Mouse (Mus musculus) bone marrow, adult 2 months (tissue): ENCODE measurements at regions not wholly inside any gene's neighbourhood (a gene's known extent, or its start where the extent isn't known, plus 50 kb on each side); places are given as distances from the start of the nearest gene placed in this dataset.

Source experiments
- H3K27ac ChIP-seq: fragments of 200-500 bp; 2 replicates; pipeline ENCODE4 v1.5.1; 2012; ENCODE audit warnings: low read depth, mild to moderate bottlenecking, control low read depth, inconsistent platforms, low read length; ENCODE audit not compliant: control insufficient read depth, poor library complexity, insufficient read depth
- H3K4me1 ChIP-seq: fragments of 200-500 bp; 2 replicates; pipeline ENCODE4 v1.6.1; 2011; ENCODE audit warnings: low read length; ENCODE audit not compliant: control insufficient read depth, insufficient read depth
- H3K4me3 ChIP-seq: fragments of 200-500 bp; replicated peaks from 2 replicates; pipeline ENCODE3; 2011; ENCODE audit warnings: mild to moderate bottlenecking, low read depth, low read length, control low read depth; ENCODE audit not compliant: control insufficient read depth
- CTCF ChIP-seq: fragments of 200-500 bp; IDR thresholded peaks from 2 replicates; pipeline ENCODE4 v1.5.1; 2011; ENCODE audit warnings: low read length, control low read depth; ENCODE audit not compliant: control insufficient read depth, insufficient read depth
- POLR2A ChIP-seq: fragments of 200-500 bp; IDR thresholded peaks from 2 replicates; pipeline ENCODE4 v1.6.1; 2011; ENCODE audit warnings: low read depth, mild to moderate bottlenecking, control low read depth, low read length, borderline replicate concordance; ENCODE audit not compliant: control insufficient read depth
- WGBS: fragments of 180-500 bp; shearing (Covaris S2); methylation state at CpG from one replicate; pipeline ENCODE4 v1.1.7; 2018; 5-methylcytosine and 5-hydroxymethylcytosine counted together

- H3K4me1 ChIP-seq, result no peaks in the 10 kb centered on the region
- H3K4me3 ChIP-seq, result no peak overlapping the region
- 77% methylated on average over 14 of the region's 14 CpGs for WGBS
- no peak for TF ChIP-seq POLR2A
- TF ChIP-seq CTCF, result no peak
- H3K27ac ChIP-seq, result no peak overlapping the region
Observed at GRCm38 (mm10) chr11:64895804-64896466, 82.9 kb upstream of the Elac2 start.

GRCm38 (mm10) chr11:64898758-64899586, 79.9 kb upstream of the Elac2 start:
- TF ChIP-seq CTCF, result peak; percentile 82
- no peak for TF ChIP-seq POLR2A

GRCm38 (mm10) chr11:64899587-64900278, 79.1 kb upstream of the Elac2 start:
- WGBS, result 55% methylated on average over 15 of the region's 15 CpGs
- Histone ChIP-seq H3K4me3 (no peak overlapping the region), H3K27ac (no peak overlapping the region), H3K4me1 (no peaks in the 10 kb centered on the region)
- no peak for TF ChIP-seq POLR2A
- TF ChIP-seq CTCF, result no peak

More at GRCm38 (mm10) chr11:64898758-64899586, 79.9 kb upstream of the Elac2 start:
- Histone ChIP-seq H3K4me1 (no peaks in the 10 kb centered on the region), H3K4me3 (no peak overlapping the region), H3K27ac (no peak overlapping the region)
- 25% methylated on average over 17 of the region's 17 CpGs for WGBS

GRCm38 (mm10) chr11:64916783-64917182, 62.1 kb upstream of the Elac2 start:
- 66% methylated on average over 8 of the region's 8 CpGs for WGBS
- H3K27ac ChIP-seq, result no peak overlapping the region
- TF ChIP-seq CTCF (no peak), POLR2A (no peak)

GRCm38 (mm10) chr11:64917301-64917700, 61.5 kb upstream of the Elac2 start:
- TF ChIP-seq CTCF (no peak), POLR2A (no peak)
- Histone ChIP-seq H3K4me1 (no peaks in the 10 kb centered on the region), H3K4me3 (no peak overlapping the region), H3K27ac (no peak overlapping the region)
- 70% methylated on average over 4 of the region's 4 CpGs for WGBS

More at GRCm38 (mm10) chr11:64916783-64917182, 62.1 kb upstream of the Elac2 start:
- no peaks in the 10 kb centered on the region for H3K4me1 ChIP-seq
- no peak overlapping the region for H3K4me3 ChIP-seq

- TF ChIP-seq POLR2A (no peak), CTCF (no peak)
- Histone ChIP-seq H3K27ac (no peak overlapping the region), H3K4me1 (no peaks in the 10 kb centered on the region), H3K4me3 (no peak overlapping the region)
- WGBS, result 51% methylated on average over 2 of the region's 2 CpGs
Observed at GRCm38 (mm10) chr11:64924989-64925388, 53.8 kb upstream of the Elac2 start.

GRCm38 (mm10) chr11:64925970-64926369, 52.9 kb upstream of the Elac2 start:
- H3K27ac ChIP-seq, result no peak overlapping the region

More at GRCm38 (mm10) chr11:64925970-64926369, 52.9 kb upstream of the Elac2 start:
- Histone ChIP-seq H3K4me1 (no peaks in the 10 kb centered on the region), H3K4me3 (no peak overlapping the region)
- TF ChIP-seq POLR2A, result no peak
- no peak for TF ChIP-seq CTCF
- WGBS, result 64% methylated on average over 1 of the region's 1 CpGs
